Mouse (Mus musculus): ENCODE data around the gene Eif2d.

Eif2d gene

GRCm38 (mm10) chr1:131213361-131213760 is 60.4 kb downstream of the Eif2d start:
- no peak for DNase-seq (ENCODE audit: low read depth)

DNA sequence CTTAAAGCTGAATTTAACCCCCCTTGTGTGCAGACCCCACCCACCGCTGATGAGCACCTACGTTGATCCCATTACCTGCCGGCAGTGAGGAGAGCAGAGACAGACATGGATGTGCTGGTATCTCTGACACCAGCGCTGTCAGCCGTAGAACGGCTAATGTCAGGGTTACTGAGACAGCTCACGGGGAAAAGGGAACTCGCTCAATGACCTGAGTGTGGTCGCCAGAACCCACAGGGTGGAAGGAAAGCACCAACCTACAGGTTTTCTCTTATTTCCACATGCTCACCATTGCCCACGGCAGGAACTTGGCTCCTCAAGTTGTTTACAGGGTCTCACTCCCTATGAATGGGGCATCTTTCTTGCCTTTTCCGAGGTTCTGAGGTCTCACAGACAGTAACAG is 66.0 kb downstream of the Eif2d start:
- DNase-seq (ENCODE audit: low read depth) = no peak

- DNase-seq (ENCODE audit: low read depth) = no peak
Observed at GRCm38 (mm10) chr1:131221822-131222590, 69.0 kb downstream of the Eif2d start.

DNA sequence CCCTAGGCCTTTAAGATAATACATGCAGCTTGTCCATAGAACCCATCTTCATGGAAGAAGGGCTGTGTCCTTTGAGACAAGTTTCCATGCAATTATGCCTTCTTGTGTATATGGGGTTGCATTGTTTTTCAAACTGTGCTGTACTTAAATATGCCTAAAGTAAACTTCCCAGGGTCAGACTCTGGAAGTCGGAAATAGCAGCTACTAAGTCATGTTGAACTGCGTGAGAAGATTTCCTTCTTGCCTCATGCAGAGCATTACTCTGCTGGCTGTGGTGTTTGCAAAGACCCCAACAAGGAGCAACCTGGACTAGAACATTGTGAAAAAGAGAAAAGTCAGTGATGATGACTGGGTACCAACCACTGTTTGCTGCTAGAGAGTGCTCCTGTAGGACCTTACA is 70.4 kb downstream of the Eif2d start:
- DNase-seq (ENCODE audit: low read depth) = no peak

GRCm38 (mm10) chr1:131224848-131225471 is 72.0 kb downstream of the Eif2d start:
- no peak for DNase-seq (ENCODE audit: low read depth)

DNA sequence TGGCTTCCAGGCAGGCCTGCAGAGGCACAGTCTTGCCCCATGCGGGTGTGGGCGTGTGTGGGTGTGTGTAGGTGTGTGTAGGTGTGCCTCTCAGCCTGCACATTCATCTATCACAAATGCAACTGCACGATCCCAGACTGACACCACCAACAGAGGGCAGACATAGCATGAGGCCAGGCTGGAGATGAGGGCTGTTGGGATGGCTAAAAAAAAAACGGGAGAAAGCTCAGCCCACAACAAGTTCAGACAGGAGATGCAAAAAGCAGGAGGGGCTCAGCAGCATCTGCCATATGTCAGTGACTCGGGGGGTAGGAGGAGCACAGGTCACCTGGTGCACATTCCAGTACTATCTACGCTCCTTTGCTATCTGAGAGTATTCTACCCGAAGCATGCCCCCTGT is 75.2 kb downstream of the Eif2d start:
- no peak for DNase-seq (ENCODE audit: low read depth)

DNA sequence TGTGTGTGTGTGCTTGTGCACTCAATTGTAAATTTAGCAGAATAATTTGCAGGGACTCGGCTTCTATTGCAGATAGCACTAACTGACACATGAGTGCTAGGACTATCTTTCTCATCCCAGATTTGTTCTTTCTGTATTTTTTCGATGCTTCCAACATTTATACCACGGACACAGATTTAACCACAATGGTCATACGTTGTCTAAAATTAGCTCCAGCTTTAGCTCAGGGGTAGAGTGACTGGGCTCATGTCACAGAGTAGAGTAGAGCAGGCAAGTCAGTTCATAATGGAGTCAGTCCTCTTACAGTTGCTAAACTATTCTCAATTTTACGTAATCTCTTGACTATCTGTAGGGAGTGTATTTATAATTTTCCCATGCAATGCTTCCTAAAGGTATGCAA is 75.7 kb downstream of the Eif2d start:
- no peak for DNase-seq (ENCODE audit: low read depth)

DNA sequence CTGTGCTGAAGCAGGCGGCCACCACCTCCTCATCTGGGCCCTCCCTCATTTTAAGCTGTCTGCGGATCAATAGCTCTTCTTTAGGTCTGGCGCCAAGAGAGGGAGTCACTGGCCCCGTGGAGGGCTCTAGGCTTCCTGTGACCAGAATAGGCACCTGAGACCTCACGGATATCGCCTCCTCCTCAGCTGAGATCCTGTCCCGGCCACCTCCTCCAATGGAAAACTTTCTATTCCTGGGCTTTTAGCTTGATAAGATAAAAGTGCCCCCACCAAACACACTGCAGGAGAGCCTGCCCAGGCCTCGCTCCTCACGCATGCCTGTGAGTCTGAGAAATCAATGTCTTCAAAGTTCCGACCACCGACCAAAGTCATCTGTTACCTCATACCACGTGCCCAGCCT is 80.5 kb downstream of the Eif2d start:
- DNase-seq (ENCODE audit: low read depth) = no peak

- no peak for DNase-seq (ENCODE audit: low read depth)
Observed at GRCm38 (mm10) chr1:131236077-131236476, 83.1 kb downstream of the Eif2d start.

All from c-Kit-positive CD71-positive TER-119-negative erythroid progenitor cells, embryonic 14.5 days (primary cell).